Mouse (Mus musculus): ENCODE data around the gene Zfand2a. TPM values are rescaled to one million over a fixed set of nuclear protein-coding genes. Genes with fewer than 3 reads are reported as not detected.

Gene Zfand2a
- polyA plus RNA-seq, 1 experiment from 2014 or later = 18.0 TPM

GRCm38 (mm10) chr5:139496939-139497338 lies 12.6 kb upstream of the Zfand2a start:
- WGBS = 60% methylated on average over 5 of the region's 5 CpGs
- Histone ChIP-seq H3K4me1 (replicated peaks) (peaks cover 10% of the 10 kb centered on the region), H3K9me3 (no peaks in the 10 kb centered on the region), H3K9ac (no peak overlapping the region), H3K27me3 (no peaks in the 10 kb centered on the region), H3K27ac (replicated peaks) (no peak overlapping the region), H3K4me3 (no peak overlapping the region), H3K4me2 (no peak overlapping the region), H3K36me3 (no peaks in the 10 kb centered on the region)
- ATAC-seq (ENCODE audit: low read depth) = no peak

- H3K9me3 ChIP-seq = no peaks in the 10 kb centered on the region
- WGBS = 31% methylated on average over 22 of the region's 22 CpGs
- H3K27ac ChIP-seq (replicated peaks) = peak overlapping the region; percentile 42; the same call in 1 of the 2 replicates
- peaks cover 16% of the 10 kb centered on the region for H3K4me1 ChIP-seq (replicated peaks)
- no peak overlapping the region for H3K4me3 ChIP-seq
- H3K9ac ChIP-seq = no peak overlapping the region
- H3K4me2 ChIP-seq = 0 out of 2 replicates have a peak overlapping the region, but pooled peaks have one; percentile 7
- ATAC-seq (ENCODE audit: low read depth) = no peak
- H3K36me3 ChIP-seq = no peaks in the 10 kb centered on the region
- H3K27me3 ChIP-seq = no peaks in the 10 kb centered on the region
These were observed 10.8 kb upstream of the Zfand2a start for GRCm38 (mm10) chr5:139495019-139495669.

- peak overlapping the region; percentile 62; the same call in 1 of the 2 replicates for H3K27ac ChIP-seq (replicated peaks)
- 0 out of 2 replicates have a peak, but pooled peaks have one; percentile 45 for ATAC-seq (ENCODE audit: low read depth)
- no peak overlapping the region for H3K4me2 ChIP-seq
- WGBS = 22% methylated on average over 5 of the region's 5 CpGs
- no peaks in the 10 kb centered on the region for H3K36me3 ChIP-seq
- no peaks in the 10 kb centered on the region for H3K9me3 ChIP-seq
- no peaks in the 10 kb centered on the region for H3K27me3 ChIP-seq
- H3K4me1 ChIP-seq (replicated peaks) = peaks cover 19% of the 10 kb centered on the region
- H3K4me3 ChIP-seq = no peak overlapping the region
- no peak overlapping the region for H3K9ac ChIP-seq
These were observed 9.3 kb upstream of the Zfand2a start for GRCm38 (mm10) chr5:139493690-139494089.

GRCm38 (mm10) chr5:139491348-139491747 lies 7.0 kb upstream of the Zfand2a start:
- Histone ChIP-seq H3K4me2 (no peak overlapping the region), H3K36me3 (no peaks in the 10 kb centered on the region), H3K4me3 (no peak overlapping the region), H3K27me3 (no peaks in the 10 kb centered on the region), H3K9me3 (peaks cover 3% of the 10 kb centered on the region), H3K27ac (replicated peaks) (peak overlapping the region; percentile 75), H3K9ac (no peak overlapping the region), H3K4me1 (replicated peaks) (peaks cover 18% of the 10 kb centered on the region)
- ATAC-seq (ENCODE audit: low read depth) = peak; percentile 67; the same call in 1 of the 2 replicates
- WGBS = 30% methylated on average over 8 of the region's 8 CpGs

GRCm38 (mm10) chr5:139490131-139490530 lies 5.8 kb upstream of the Zfand2a start:
- Histone ChIP-seq H3K27ac (replicated peaks) (peak overlapping the region; percentile 57), H3K36me3 (no peaks in the 10 kb centered on the region), H3K27me3 (no peaks in the 10 kb centered on the region), H3K4me1 (replicated peaks) (peaks cover 16% of the 10 kb centered on the region), H3K4me3 (no peak overlapping the region), H3K4me2 (no peak overlapping the region), H3K9ac (no peak overlapping the region), H3K9me3 (peaks cover 7% of the 10 kb centered on the region)
- WGBS = 63% methylated on average over 11 of the region's 11 CpGs
- no peak for ATAC-seq (ENCODE audit: low read depth)

GRCm38 (mm10) chr5:139483171-139483848 lies 1.0 kb downstream of the Zfand2a start:
- Histone ChIP-seq H3K27ac (replicated peaks) (no peak overlapping the region), H3K9me3 (peaks cover 7% of the 10 kb centered on the region), H3K36me3 (peaks cover 34% of the 10 kb centered on the region), H3K4me3 (peak overlapping the region; percentile 90), H3K4me1 (replicated peaks) (peaks cover 17% of the 10 kb centered on the region), H3K27me3 (no peaks in the 10 kb centered on the region), H3K9ac (peak overlapping the region; percentile 88), H3K4me2 (peak overlapping the region; percentile 89)
- no peak for ATAC-seq (ENCODE audit: low read depth)
- 67% methylated on average over 14 of the region's 14 CpGs for WGBS

GRCm38 (mm10) chr5:139480406-139480805 lies 3.9 kb downstream of the Zfand2a start:
- Histone ChIP-seq H3K27me3 (no peaks in the 10 kb centered on the region), H3K4me1 (replicated peaks) (peaks cover 17% of the 10 kb centered on the region), H3K4me3 (no peak overlapping the region), H3K9me3 (no peaks in the 10 kb centered on the region), H3K4me2 (no peak overlapping the region), H3K27ac (replicated peaks) (no peak overlapping the region), H3K36me3 (peaks cover 62% of the 10 kb centered on the region), H3K9ac (no peak overlapping the region)
- no peak for ATAC-seq (ENCODE audit: low read depth)
- whole genome bisulfite sequencing = 96% methylated on average over 10 of the region's 10 CpGs

GRCm38 (mm10) chr5:139479088-139479487 lies 5.3 kb downstream of the Zfand2a start:
- no peaks in the 10 kb centered on the region for H3K27me3 ChIP-seq
- no peak overlapping the region for H3K9ac ChIP-seq
- no peak overlapping the region for H3K4me3 ChIP-seq
- no peak overlapping the region for H3K27ac ChIP-seq (replicated peaks)
- no peak overlapping the region for H3K4me2 ChIP-seq
- H3K36me3 ChIP-seq = peaks cover 75% of the 10 kb centered on the region
- no peaks in the 10 kb centered on the region for H3K9me3 ChIP-seq
- 93% methylated on average over 8 of the region's 8 CpGs for WGBS
- peaks cover 17% of the 10 kb centered on the region for H3K4me1 ChIP-seq (replicated peaks)
- ATAC-seq (ENCODE audit: low read depth) = no peak

- peak; percentile 75 for ATAC-seq (ENCODE audit: low read depth)
- no peaks in the 10 kb centered on the region for H3K4me1 ChIP-seq (replicated peaks)
- H3K4me3 ChIP-seq = no peak overlapping the region
- peaks cover 91% of the 10 kb centered on the region for H3K36me3 ChIP-seq
- no peaks in the 10 kb centered on the region for H3K27me3 ChIP-seq
- 0 out of 2 replicates have a peak overlapping the region, but pooled peaks have one; percentile 5 for H3K27ac ChIP-seq (replicated peaks)
- H3K4me2 ChIP-seq = no peak overlapping the region
- H3K9ac ChIP-seq = no peak overlapping the region
- H3K9me3 ChIP-seq = no peaks in the 10 kb centered on the region
- 44% methylated on average over 9 of the region's 9 CpGs for WGBS
These were observed 9.6 kb downstream of the Zfand2a start for GRCm38 (mm10) chr5:139474741-139475140.

- Histone ChIP-seq H3K4me2 (no peak overlapping the region), H3K9ac (no peak overlapping the region), H3K9me3 (no peaks in the 10 kb centered on the region), H3K4me1 (replicated peaks) (no peaks in the 10 kb centered on the region), H3K4me3 (no peak overlapping the region), H3K27ac (replicated peaks) (no peak overlapping the region), H3K36me3 (peaks cover 26% of the 10 kb centered on the region), H3K27me3 (no peaks in the 10 kb centered on the region)
- ATAC-seq (ENCODE audit: low read depth) = no peak
- WGBS = 48% methylated on average over 5 of the region's 5 CpGs
These were observed 16.4 kb downstream of the Zfand2a start for GRCm38 (mm10) chr5:139467998-139468397.

- Histone ChIP-seq H3K27me3 (no peaks in the 10 kb centered on the region), H3K27ac (replicated peaks) (no peak overlapping the region), H3K9ac (no peak overlapping the region), H3K4me1 (replicated peaks) (no peaks in the 10 kb centered on the region), H3K4me3 (no peak overlapping the region), H3K9me3 (no peaks in the 10 kb centered on the region), H3K36me3 (peaks cover 14% of the 10 kb centered on the region), H3K4me2 (no peak overlapping the region)
- ATAC-seq (ENCODE audit: low read depth) = no peak
- 75% methylated on average over 4 of the region's 4 CpGs for WGBS
These were observed 17.5 kb downstream of the Zfand2a start for GRCm38 (mm10) chr5:139466801-139467200.

GRCm38 (mm10) chr5:139466373-139466772 lies 18.0 kb downstream of the Zfand2a start:
- Histone ChIP-seq H3K4me2 (no peak overlapping the region), H3K9me3 (no peaks in the 10 kb centered on the region), H3K9ac (no peak overlapping the region), H3K4me3 (no peak overlapping the region), H3K27me3 (no peaks in the 10 kb centered on the region), H3K36me3 (peaks cover 9% of the 10 kb centered on the region), H3K4me1 (replicated peaks) (no peaks in the 10 kb centered on the region), H3K27ac (replicated peaks) (no peak overlapping the region)
- ATAC-seq (ENCODE audit: low read depth) = no peak
- WGBS = 74% methylated on average over 2 of the region's 2 CpGs
